Mouse (Mus musculus): ENCODE results near the gene Fam166b. TPM values are rescaled to one million over a fixed set of nuclear protein-coding genes. Genes with fewer than 3 reads are reported as not detected.
A peak's percentile ranks its signal among the peaks of the same experiment; 100 is the strongest.

Gene Fam166b
- polyA plus RNA-seq, 1 experiment: 1.3 TPM

- Histone ChIP-seq H3K27ac (ENCODE audit: insufficient read depth, low read depth, low read length) (no peak overlapping the region), H3K4me1 (ENCODE audit: control insufficient read depth, insufficient read depth, low read length) (no peaks in the 10 kb centered on the region), H3K4me3 (ENCODE audit: insufficient read depth, low read depth, low read length) (no peak overlapping the region), H3K36me3 (ENCODE audit: control insufficient read depth, insufficient read depth, low read length) (no peaks in the 10 kb centered on the region), H3K27me3 (replicated peaks; ENCODE audit: control insufficient read depth, insufficient read depth, low read length) (no peaks in the 10 kb centered on the region)
- no peak for DNase-seq
- TF ChIP-seq CTCF (conservative IDR thresholded peaks at IDR 0.05; ENCODE audit: insufficient read depth, insufficient read length, low read depth, low read length) (no peak), POLR2A (IDR thresholded peaks at IDR 0.05; ENCODE audit: low read depth, low read length) (no peak)
- WGBS: 89% methylated on average over 6 of the region's 6 CpGs
These were observed 37.0 kb upstream of the Fam166b start for GRCm38 (mm10) chr4:43465935-43466334.

- TF ChIP-seq POLR2A (IDR thresholded peaks at IDR 0.05; ENCODE audit: low read depth, low read length) (no peak), CTCF (conservative IDR thresholded peaks at IDR 0.05; ENCODE audit: insufficient read depth, insufficient read length, low read depth, low read length) (no peak)
These were observed 34.2 kb upstream of the Fam166b start for GRCm38 (mm10) chr4:43463102-43463501.

GRCm38 (mm10) chr4:43457124-43457523 is 28.2 kb upstream of the Fam166b start:
- H3K27ac ChIP-seq (ENCODE audit: insufficient read depth, low read depth, low read length): no peak overlapping the region
- WGBS: 21% methylated on average over 8 of the region's 8 CpGs

More at GRCm38 (mm10) chr4:43463102-43463501, 34.2 kb upstream of the Fam166b start:
- no peaks in the 10 kb centered on the region for H3K4me1 ChIP-seq (ENCODE audit: control insufficient read depth, insufficient read depth, low read length)
- DNase-seq: no peak
- no peaks in the 10 kb centered on the region for H3K36me3 ChIP-seq (ENCODE audit: control insufficient read depth, insufficient read depth, low read length)
- WGBS: 94% methylated on average over 5 of the region's 5 CpGs
- H3K4me3 ChIP-seq (ENCODE audit: insufficient read depth, low read depth, low read length): no peak overlapping the region
- no peaks in the 10 kb centered on the region for H3K27me3 ChIP-seq (replicated peaks; ENCODE audit: control insufficient read depth, insufficient read depth, low read length)
- H3K27ac ChIP-seq (ENCODE audit: insufficient read depth, low read depth, low read length): no peak overlapping the region

GRCm38 (mm10) chr4:43456470-43456869 is 27.5 kb upstream of the Fam166b start:
- DNase-seq: no peak
- TF ChIP-seq CTCF (conservative IDR thresholded peaks at IDR 0.05; ENCODE audit: insufficient read depth, insufficient read length, low read depth, low read length) (no peak), POLR2A (IDR thresholded peaks at IDR 0.05; ENCODE audit: low read depth, low read length) (no peak)
- Histone ChIP-seq H3K27me3 (replicated peaks; ENCODE audit: control insufficient read depth, insufficient read depth, low read length) (no peaks in the 10 kb centered on the region), H3K27ac (ENCODE audit: insufficient read depth, low read depth, low read length) (no peak overlapping the region), H3K4me1 (ENCODE audit: control insufficient read depth, insufficient read depth, low read length) (peaks cover 5% of the 10 kb centered on the region; the same call in 1 of the 2 replicates), H3K4me3 (ENCODE audit: insufficient read depth, low read depth, low read length) (no peak overlapping the region), H3K36me3 (ENCODE audit: control insufficient read depth, insufficient read depth, low read length) (no peaks in the 10 kb centered on the region)
- WGBS: 56% methylated on average over 4 of the region's 4 CpGs

More at GRCm38 (mm10) chr4:43457124-43457523, 28.2 kb upstream of the Fam166b start:
- Histone ChIP-seq H3K36me3 (ENCODE audit: control insufficient read depth, insufficient read depth, low read length) (no peaks in the 10 kb centered on the region), H3K4me3 (ENCODE audit: insufficient read depth, low read depth, low read length) (no peak overlapping the region), H3K27me3 (replicated peaks; ENCODE audit: control insufficient read depth, insufficient read depth, low read length) (no peaks in the 10 kb centered on the region), H3K4me1 (ENCODE audit: control insufficient read depth, insufficient read depth, low read length) (peaks cover 5% of the 10 kb centered on the region; the same call in 1 of the 2 replicates)
- DNase-seq: no peak
- TF ChIP-seq CTCF (conservative IDR thresholded peaks at IDR 0.05; ENCODE audit: insufficient read depth, insufficient read length, low read depth, low read length): no peak
- no peak for TF ChIP-seq POLR2A (IDR thresholded peaks at IDR 0.05; ENCODE audit: low read depth, low read length)

GRCm38 (mm10) chr4:43454041-43454836 is 25.3 kb upstream of the Fam166b start, which contains the start of gene Cd72:
Gene Cd72, minus strand, starts transcription at chr4:43454628.
- no peak for TF ChIP-seq POLR2A (IDR thresholded peaks at IDR 0.05; ENCODE audit: low read depth, low read length)
- no peak for TF ChIP-seq CTCF (conservative IDR thresholded peaks at IDR 0.05; ENCODE audit: insufficient read depth, insufficient read length, low read depth, low read length)
- peak; percentile 46 for DNase-seq
- H3K4me1 ChIP-seq (ENCODE audit: control insufficient read depth, insufficient read depth, low read length): peaks cover 5% of the 10 kb centered on the region; the same call in 1 of the 2 replicates
- H3K27ac ChIP-seq (ENCODE audit: insufficient read depth, low read depth, low read length): no peak within 1 kb of the TSS
- H3K36me3 ChIP-seq (ENCODE audit: control insufficient read depth, insufficient read depth, low read length): no peaks in the 10 kb centered on the region
- H3K4me3 ChIP-seq (ENCODE audit: insufficient read depth, low read depth, low read length): peak within 1 kb of the TSS; percentile 18
- WGBS: 24% methylated on average over 20 of the region's 20 CpGs
- no peaks in the 10 kb centered on the region for H3K27me3 ChIP-seq (replicated peaks; ENCODE audit: control insufficient read depth, insufficient read depth, low read length)

GRCm38 (mm10) chr4:43453413-43453812 is 24.5 kb upstream of the Fam166b start:
- TF ChIP-seq CTCF (conservative IDR thresholded peaks at IDR 0.05; ENCODE audit: insufficient read depth, insufficient read length, low read depth, low read length) (no peak), POLR2A (IDR thresholded peaks at IDR 0.05; ENCODE audit: low read depth, low read length) (no peak)
- no peak for DNase-seq
- 2% methylated on average over 18 of the region's 18 CpGs for WGBS

GRCm38 (mm10) chr4:43452315-43452714 is 23.4 kb upstream of the Fam166b start:
- WGBS: 59% methylated on average over 11 of the region's 11 CpGs
- H3K27me3 ChIP-seq (replicated peaks; ENCODE audit: control insufficient read depth, insufficient read depth, low read length): no peaks in the 10 kb centered on the region
- DNase-seq: peak; percentile 34
- no peak overlapping the region for H3K27ac ChIP-seq (ENCODE audit: insufficient read depth, low read depth, low read length)
- peaks cover 5% of the 10 kb centered on the region; the same call in 1 of the 2 replicates for H3K4me1 ChIP-seq (ENCODE audit: control insufficient read depth, insufficient read depth, low read length)
- no peaks in the 10 kb centered on the region for H3K36me3 ChIP-seq (ENCODE audit: control insufficient read depth, insufficient read depth, low read length)
- TF ChIP-seq CTCF (conservative IDR thresholded peaks at IDR 0.05; ENCODE audit: insufficient read depth, insufficient read length, low read depth, low read length) (no peak), POLR2A (IDR thresholded peaks at IDR 0.05; ENCODE audit: low read depth, low read length) (no peak)
- H3K4me3 ChIP-seq (ENCODE audit: insufficient read depth, low read depth, low read length): no peak overlapping the region

More at GRCm38 (mm10) chr4:43453413-43453812, 24.5 kb upstream of the Fam166b start:
- Histone ChIP-seq H3K27me3 (replicated peaks; ENCODE audit: control insufficient read depth, insufficient read depth, low read length) (no peaks in the 10 kb centered on the region), H3K4me3 (ENCODE audit: insufficient read depth, low read depth, low read length) (peak overlapping the region; percentile 18; the same call in 1 of the 2 replicates), H3K36me3 (ENCODE audit: control insufficient read depth, insufficient read depth, low read length) (no peaks in the 10 kb centered on the region), H3K4me1 (ENCODE audit: control insufficient read depth, insufficient read depth, low read length) (peaks cover 5% of the 10 kb centered on the region; the same call in 1 of the 2 replicates), H3K27ac (ENCODE audit: insufficient read depth, low read depth, low read length) (no peak overlapping the region)
